Mouse (Mus musculus): ENCODE measurements around the gene Hist1h2af. TPM values are rescaled to one million over a fixed set of nuclear protein-coding genes. Genes with fewer than 3 reads are reported as not detected.
A peak's percentile ranks its signal among the peaks of the same experiment; 100 is the strongest.

Gene Hist1h2af
- polyA plus RNA-seq, 1 experiment: 20.4 TPM

DNA sequence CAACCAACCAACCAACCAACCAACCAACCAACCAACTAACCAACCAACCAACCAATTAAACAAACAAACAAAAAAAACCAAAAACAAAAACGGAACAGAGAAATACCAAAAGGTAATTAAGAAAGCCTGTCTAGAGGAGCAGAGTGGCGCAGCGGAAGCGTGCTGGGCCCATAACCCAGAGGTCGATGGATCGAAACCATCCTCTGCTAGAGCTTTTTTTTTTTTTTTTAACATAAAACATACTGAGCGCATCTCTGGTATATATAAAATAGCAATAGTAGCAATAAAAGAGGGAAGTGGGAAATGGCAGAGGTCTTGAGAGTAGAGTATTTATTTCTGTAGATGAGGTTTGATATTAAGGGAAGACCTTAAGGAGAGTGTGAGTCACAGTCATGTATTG is 33.8 kb upstream of the Hist1h2af start:
- H3K4me1 ChIP-seq (ENCODE audit: control insufficient read depth, insufficient read depth, low read length): no peaks in the 10 kb centered on the region; the same call in 1 of the 2 replicates
- TF ChIP-seq CTCF (IDR thresholded peaks at IDR 0.05; ENCODE audit: borderline replicate concordance, insufficient read depth, low read length) (no peak), POLR2A (IDR thresholded peaks at IDR 0.05; ENCODE audit: low read depth, low read length) (no peak)
- no peak overlapping the region for H3K27ac ChIP-seq (ENCODE audit: insufficient read depth, low read length)
- H3K4me3 ChIP-seq (ENCODE audit: insufficient read depth, low read length): no peak overlapping the region

DNA sequence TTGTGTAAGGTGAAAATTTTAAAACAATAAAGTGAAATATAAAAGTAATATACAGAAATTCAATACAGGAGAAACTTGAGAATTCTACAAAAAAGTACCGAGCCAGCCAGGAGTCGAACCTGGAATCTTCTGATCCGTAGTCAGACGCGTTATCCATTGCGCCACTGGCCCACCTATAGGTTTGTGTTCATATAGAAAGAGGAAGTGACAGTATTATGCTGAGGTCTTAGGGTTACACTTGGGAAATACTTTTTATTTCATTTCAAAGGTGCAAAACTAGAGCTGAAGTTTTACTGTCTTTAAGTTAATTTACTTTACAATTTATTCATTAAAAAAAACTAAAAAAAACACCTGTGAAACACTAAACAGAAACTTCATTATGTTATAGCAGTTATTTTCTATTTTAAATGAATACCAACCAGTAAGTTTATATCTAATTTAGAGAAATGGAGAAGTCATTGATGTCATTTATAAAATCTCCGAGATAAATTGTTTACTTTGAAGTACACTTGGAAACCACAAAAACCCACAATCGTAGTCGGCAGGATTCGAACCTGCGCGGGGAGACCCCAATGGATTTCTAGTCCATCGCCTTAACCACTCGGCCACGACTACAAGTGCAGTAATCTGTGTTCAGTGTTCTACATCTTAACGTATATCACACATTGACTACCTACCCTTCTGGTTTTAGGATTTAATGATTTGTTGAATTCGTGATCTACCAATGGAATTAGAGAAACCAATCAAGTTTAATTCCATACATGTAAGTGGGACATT is 33.1 kb upstream of the Hist1h2af start:
- no peak for TF ChIP-seq CTCF (IDR thresholded peaks at IDR 0.05; ENCODE audit: borderline replicate concordance, insufficient read depth, low read length)
- H3K4me1 ChIP-seq (ENCODE audit: control insufficient read depth, insufficient read depth, low read length): no peaks in the 10 kb centered on the region; the same call in 1 of the 2 replicates
- H3K4me3 ChIP-seq (ENCODE audit: insufficient read depth, low read length): no peak overlapping the region
- no peak overlapping the region for H3K27ac ChIP-seq (ENCODE audit: insufficient read depth, low read length)

DNA sequence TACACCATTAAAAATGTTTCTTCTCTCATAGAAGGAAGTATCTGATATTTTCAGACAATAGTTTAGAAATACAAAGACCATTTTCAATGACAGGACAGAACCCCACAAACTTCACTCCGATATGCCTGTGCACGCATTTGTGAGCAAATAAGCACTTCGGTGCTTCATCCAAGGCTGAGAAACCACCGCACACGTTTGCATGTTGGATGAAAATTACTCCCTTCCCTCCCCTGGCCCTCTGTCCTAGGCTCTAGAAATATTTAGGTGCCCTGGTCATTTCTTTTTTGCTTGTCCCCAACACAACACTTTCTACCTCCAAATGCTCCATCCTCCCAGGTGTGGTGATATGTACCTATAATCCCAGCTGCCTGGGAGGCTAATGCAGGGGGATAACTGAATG is 32.2 kb upstream of the Hist1h2af start:
- TF ChIP-seq POLR2A (IDR thresholded peaks at IDR 0.05; ENCODE audit: low read depth, low read length) (no peak), CTCF (IDR thresholded peaks at IDR 0.05; ENCODE audit: borderline replicate concordance, insufficient read depth, low read length) (no peak)
- Histone ChIP-seq H3K4me3 (ENCODE audit: insufficient read depth, low read length) (peak overlapping the region; percentile 29), H3K27ac (ENCODE audit: insufficient read depth, low read length) (no peak overlapping the region), H3K4me1 (ENCODE audit: control insufficient read depth, insufficient read depth, low read length) (no peaks in the 10 kb centered on the region; the same call in 1 of the 2 replicates)

DNA sequence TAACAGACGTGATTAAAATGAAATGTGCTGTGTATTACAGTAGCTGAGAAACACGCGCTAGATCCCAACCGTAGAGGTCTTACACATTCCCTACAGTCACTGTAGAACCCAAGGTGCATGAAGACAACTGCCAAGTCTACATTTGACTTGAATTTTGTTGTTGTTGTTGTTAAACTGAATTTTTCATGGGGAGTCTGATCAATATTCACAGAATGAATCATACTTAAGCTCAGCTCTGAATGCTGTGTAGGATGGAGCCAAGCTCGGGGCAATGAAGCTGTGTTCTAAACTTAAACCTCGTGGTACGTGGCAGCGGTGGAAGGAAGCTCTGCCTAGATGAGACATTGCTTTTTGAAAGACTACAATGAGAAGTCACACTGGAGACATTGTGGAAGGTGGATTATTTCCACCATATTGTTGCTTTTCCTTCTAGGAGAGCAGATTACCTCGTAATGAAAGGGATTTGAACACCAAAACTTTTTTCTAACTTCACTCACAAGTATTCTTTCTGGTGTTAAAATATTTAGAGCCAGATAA is 31.6 kb upstream of the Hist1h2af start:
- no peaks in the 10 kb centered on the region; the same call in 1 of the 2 replicates for H3K4me1 ChIP-seq (ENCODE audit: control insufficient read depth, insufficient read depth, low read length)
- peak overlapping the region; percentile 29; the same call in 1 of the 2 replicates for H3K4me3 ChIP-seq (ENCODE audit: insufficient read depth, low read length)
- H3K27ac ChIP-seq (ENCODE audit: insufficient read depth, low read length): peak overlapping the region; percentile 1; the same call in 1 of the 2 replicates
- no peak for TF ChIP-seq CTCF (IDR thresholded peaks at IDR 0.05; ENCODE audit: borderline replicate concordance, insufficient read depth, low read length)
- no peak for TF ChIP-seq POLR2A (IDR thresholded peaks at IDR 0.05; ENCODE audit: low read depth, low read length)

DNA sequence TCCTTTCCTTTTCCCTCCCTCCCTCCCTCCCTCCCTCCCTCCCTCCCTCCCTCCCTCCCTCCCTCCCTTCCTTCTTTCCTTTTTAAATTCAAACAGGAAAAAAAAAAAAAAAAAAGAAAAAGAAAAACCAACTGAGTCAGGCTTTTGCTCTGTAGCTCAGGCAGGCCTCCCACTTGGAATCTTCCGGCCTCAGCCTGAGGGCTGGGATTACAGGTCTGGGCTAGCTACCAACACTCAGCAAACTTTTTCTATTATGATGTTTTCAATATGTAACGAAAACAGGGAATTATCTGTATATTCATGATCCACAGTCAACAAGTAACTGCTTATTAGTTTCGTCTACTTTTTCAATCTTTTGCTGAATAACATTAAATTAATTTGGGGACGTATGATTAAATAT is 30.8 kb upstream of the Hist1h2af start:
- Histone ChIP-seq H3K27ac (ENCODE audit: insufficient read depth, low read length) (no peak overlapping the region), H3K4me1 (ENCODE audit: control insufficient read depth, insufficient read depth, low read length) (no peaks in the 10 kb centered on the region; the same call in 1 of the 2 replicates), H3K4me3 (ENCODE audit: insufficient read depth, low read length) (no peak overlapping the region)
- TF ChIP-seq CTCF (IDR thresholded peaks at IDR 0.05; ENCODE audit: borderline replicate concordance, insufficient read depth, low read length): no peak
- TF ChIP-seq POLR2A (IDR thresholded peaks at IDR 0.05; ENCODE audit: low read depth, low read length): no peak

DNA sequence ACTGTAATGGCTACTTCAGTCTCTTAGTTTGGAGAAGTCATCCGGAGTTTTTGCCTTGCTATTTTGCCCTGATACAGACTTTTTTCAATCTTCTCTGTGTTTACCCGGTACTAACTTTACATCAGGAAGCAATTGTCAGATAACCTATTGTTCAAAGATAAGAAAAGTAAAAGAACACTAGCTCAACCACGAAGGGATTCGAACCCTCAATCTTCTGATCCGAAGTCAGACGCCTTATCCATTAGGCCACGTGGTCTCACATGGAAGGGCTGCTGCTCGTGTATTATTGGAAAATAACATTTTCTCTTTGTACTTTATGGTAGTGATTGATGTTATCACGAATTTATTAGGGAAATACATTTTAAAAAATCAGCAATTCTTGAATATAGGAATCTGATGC is 29.9 kb upstream of the Hist1h2af start:
- Histone ChIP-seq H3K4me3 (ENCODE audit: insufficient read depth, low read length) (no peak overlapping the region; the same call in 1 of the 2 replicates), H3K4me1 (ENCODE audit: control insufficient read depth, insufficient read depth, low read length) (no peaks in the 10 kb centered on the region; the same call in 1 of the 2 replicates), H3K27ac (ENCODE audit: insufficient read depth, low read length) (no peak overlapping the region)
- no peak for TF ChIP-seq CTCF (IDR thresholded peaks at IDR 0.05; ENCODE audit: borderline replicate concordance, insufficient read depth, low read length)
- TF ChIP-seq POLR2A (IDR thresholded peaks at IDR 0.05; ENCODE audit: low read depth, low read length): no peak

DNA sequence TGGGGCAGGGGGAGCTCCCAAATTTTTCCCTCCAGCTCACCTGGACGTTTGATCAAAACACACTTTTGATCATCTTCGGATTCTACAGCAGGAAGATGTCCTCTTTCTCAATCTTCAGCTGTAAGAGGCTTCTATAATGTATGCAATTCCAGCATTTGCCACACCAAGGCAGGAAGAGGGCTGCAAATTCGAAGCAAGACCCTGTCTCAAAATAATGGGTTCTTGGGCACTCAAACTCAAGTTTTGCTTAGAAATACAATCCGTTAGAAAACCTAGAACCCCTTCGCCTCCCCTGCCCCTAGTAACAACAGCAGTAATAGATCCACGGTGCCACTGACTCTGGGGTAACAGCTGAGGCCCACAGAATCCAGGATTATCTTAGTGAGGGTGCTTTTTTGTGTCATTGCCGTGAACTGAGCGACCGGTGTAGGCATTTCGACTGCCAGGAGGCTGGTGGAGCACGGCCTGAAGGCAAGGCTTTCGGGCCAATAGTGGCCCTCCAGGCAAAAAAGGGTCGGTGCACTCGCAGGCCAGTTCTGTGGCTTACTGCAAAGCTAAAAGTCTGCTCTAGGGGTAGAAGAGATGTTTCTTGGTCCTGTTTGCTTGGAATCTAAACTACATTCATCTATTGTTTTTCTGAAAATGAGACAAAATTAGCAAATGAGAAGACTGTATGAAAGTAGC is 27.9 kb upstream of the Hist1h2af start:
- no peak for TF ChIP-seq CTCF (IDR thresholded peaks at IDR 0.05; ENCODE audit: borderline replicate concordance, insufficient read depth, low read length)
- no peak for TF ChIP-seq POLR2A (IDR thresholded peaks at IDR 0.05; ENCODE audit: low read depth, low read length)
- H3K27ac ChIP-seq (ENCODE audit: insufficient read depth, low read length): peak overlapping the region; percentile 55
- H3K4me3 ChIP-seq (ENCODE audit: insufficient read depth, low read length): peak overlapping the region; percentile 40
- no peaks in the 10 kb centered on the region; the same call in 1 of the 2 replicates for H3K4me1 ChIP-seq (ENCODE audit: control insufficient read depth, insufficient read depth, low read length)

DNA sequence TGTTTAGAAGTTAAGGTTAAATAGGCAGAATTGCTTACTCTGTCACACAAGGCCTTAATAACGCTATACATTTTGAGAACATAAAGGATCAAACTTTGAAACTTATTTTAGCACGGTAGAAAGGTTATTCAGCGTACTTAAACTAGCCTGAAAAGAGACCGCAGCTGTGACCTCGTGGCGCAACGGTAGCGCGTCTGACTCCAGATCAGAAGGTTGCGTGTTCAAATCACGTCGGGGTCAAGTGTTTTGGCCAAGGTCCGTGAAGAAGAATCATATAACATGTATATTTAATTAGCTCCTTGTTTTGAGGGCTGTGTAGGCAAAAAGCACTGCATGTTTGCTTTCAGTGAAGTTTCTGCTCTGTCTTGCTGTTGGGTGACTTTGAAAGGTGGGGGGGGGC is 27.4 kb upstream of the Hist1h2af start:
- Histone ChIP-seq H3K4me3 (ENCODE audit: insufficient read depth, low read length) (no peak overlapping the region; the same call in 1 of the 2 replicates), H3K27ac (ENCODE audit: insufficient read depth, low read length) (no peak overlapping the region), H3K4me1 (ENCODE audit: control insufficient read depth, insufficient read depth, low read length) (no peaks in the 10 kb centered on the region; the same call in 1 of the 2 replicates)
- no peak for TF ChIP-seq CTCF (IDR thresholded peaks at IDR 0.05; ENCODE audit: borderline replicate concordance, insufficient read depth, low read length)

DNA sequence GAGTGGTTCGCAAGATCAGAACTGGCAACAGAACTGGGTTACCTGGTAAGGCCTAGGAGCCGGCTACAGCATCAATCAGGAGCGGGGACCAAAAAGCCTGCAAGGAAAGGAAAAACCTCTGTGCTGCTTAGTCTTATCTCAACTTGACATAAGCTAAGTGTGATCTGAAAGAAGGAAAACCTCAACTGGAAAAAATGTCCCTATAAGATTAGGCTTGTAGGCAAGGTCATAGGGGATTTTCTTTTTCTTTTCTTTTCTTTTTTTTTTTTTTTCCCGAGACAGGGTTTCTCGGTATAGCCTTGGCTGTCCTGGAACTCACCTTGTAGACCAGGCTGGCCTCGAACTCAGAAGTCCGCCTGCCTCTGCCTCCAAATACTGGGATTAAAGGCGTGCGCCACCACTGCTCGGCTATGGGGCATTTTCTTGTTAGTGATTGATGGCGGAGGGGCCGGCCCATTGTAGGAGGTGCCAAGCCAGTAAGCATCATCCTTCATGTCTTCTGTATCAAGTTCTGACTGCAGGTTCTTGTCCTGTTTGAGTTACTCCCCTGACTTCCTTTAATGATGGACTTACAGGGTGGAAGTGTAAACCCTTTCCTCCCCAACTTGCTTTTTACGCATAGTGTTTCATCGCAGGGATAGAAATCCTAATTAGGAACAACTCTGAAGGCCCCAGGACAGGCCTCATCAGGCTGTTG is 26.7 kb upstream of the Hist1h2af start:
- Histone ChIP-seq H3K27ac (ENCODE audit: insufficient read depth, low read length) (no peak overlapping the region), H3K4me1 (ENCODE audit: control insufficient read depth, insufficient read depth, low read length) (no peaks in the 10 kb centered on the region; the same call in 1 of the 2 replicates), H3K4me3 (ENCODE audit: insufficient read depth, low read length) (no peak overlapping the region; the same call in 1 of the 2 replicates)
- TF ChIP-seq POLR2A (IDR thresholded peaks at IDR 0.05; ENCODE audit: low read depth, low read length): no peak
- no peak for TF ChIP-seq CTCF (IDR thresholded peaks at IDR 0.05; ENCODE audit: borderline replicate concordance, insufficient read depth, low read length)
